Mouse (Mus musculus) adrenal gland, adult 2 months (tissue): Measurements from ENCODE around the gene Npas3. TPM values are rescaled to one million over a fixed set of nuclear protein-coding genes. Genes with fewer than 3 reads are reported as not detected.

Experiments
- DNase-seq: peaks from one replicate; pipeline ENCODE4 v3.0.0; 2021
- polyA plus RNA-seq: library from polyadenylated mRNA; depleted of rRNA; stranded (reverse); fragments of >200 nt; gene quantifications from 2 replicates; pipeline ENCODE4 v1.2.3, GENCODE M21; 2012
- total RNA-seq, 2 experiments: library from RNA; stranded (reverse); gene quantifications; 2 replicates each; pipeline ENCODE4 v1.2.3; 2021

Gene Npas3
- total and polyA plus RNA-seq, 3 experiments, result 0.98 to 4.4 (median 2.1) TPM

DNA sequence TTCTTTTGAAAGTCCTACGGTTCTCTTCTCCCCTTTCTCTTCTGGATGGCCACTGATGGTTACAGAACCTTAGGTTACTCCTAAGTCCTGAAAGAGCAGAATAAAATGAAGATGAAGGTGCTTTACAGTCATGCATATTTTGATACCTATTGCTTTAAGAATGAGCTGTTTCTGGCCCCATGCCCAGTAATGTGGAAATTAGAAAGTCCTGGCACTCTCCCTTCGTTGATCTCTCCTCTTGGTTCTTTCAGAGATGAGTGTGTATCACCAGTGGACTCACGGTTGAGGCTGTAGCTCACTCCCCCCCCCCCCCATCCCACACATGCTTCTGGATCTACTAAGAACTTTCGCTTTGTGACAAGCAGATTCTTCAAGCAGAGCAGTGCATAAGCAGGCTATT is 167.6 kb downstream of the Npas3 start:
- DNase-seq, result peak; percentile 21

DNA sequence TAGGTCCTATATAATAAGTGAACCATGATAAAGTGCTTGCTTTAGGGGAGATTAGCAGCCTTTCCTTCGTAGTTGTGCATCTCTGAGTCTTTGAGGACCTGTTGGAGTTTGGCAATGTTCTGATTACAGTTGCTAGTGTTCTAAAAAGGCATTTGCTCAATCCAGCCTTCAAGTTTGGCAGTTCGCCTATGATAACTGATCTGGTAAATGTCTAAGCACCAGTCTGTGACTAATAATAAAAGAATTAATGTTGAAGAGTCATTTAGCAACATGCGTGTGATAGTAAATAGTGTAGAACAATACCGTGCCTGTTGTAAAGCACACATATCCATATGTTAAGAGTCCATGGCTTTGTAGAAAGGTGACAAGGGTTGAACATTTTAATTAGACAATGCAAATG is 173.2 kb downstream of the Npas3 start:
- peak; percentile 19 for DNase-seq

DNA sequence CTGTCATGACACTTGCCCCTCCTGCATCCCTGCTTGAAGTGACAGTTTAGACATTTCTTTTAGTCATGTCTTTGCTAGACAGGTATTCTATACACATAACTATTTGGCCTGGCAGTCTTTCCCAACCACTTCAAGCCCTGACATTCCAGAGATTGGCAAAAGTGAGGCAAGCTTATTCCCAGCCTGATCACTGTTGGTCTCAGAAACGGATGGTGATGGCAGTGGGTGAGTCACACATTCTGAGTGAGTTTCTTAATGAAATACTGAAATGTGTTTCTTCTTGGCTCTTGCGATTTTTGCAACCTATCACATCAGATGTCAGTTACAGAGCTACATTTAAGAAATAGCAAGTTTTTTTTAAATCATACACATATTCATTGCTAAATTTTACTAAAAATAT is 175.2 kb downstream of the Npas3 start:
- no peak for DNase-seq

DNA sequence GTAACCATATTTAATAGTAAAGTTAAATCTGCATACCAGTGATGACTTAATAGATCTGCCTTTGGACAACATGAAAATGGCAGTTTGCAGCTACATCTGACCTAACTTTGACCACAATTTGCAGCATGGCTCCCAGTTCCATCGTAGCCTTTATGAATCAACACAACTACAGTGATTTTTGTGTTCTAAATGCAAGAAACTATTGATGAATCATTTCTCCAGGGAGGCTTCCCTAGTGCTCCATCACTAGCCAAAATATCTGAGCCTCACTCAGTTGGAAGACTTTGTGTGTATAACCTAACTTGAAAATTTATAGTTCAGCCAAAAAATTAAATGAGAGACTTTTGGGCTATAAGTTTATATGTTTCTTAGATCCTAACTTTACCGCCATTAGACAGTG is 177.5 kb downstream of the Npas3 start:
- DNase-seq, result no peak

DNA sequence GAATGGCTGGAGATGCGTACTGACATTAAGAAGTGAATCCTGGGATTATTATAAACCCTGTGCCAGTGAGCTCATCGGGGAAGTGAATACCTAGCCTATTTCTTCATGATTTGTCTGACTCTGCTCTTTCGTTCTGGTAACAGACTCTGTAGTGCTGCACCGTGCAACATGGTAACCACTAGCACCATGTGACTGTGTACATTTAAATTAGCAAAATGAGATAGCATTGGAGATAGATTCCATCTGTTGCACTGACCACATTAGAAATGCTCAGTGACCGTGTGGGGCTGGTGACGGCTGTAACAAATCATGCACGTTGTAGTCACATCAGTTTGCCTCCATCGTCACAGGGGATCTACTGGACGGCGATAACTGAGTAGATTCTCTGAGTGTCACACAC is 178.7 kb downstream of the Npas3 start:
- no peak for DNase-seq

DNA sequence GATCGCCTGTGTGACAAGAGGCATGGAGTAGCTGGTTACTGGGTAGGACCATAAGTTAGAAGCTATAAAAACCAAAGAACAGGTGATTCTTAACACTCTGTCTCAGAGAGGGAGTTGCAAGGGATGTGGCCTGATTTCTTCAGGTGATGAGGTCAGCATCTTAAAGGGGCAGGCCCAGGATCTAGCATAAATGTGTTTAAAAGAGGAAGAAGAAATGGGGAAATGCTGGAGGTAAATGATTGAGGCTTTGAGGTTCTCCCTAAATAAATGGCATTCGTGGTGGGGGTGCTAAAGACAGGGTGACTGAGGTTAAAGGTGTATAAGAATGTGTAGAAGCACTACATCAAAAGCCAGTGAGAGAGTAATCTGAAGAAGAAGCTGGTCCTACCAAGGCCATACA is 193.6 kb downstream of the Npas3 start:
- no peak for DNase-seq

DNA sequence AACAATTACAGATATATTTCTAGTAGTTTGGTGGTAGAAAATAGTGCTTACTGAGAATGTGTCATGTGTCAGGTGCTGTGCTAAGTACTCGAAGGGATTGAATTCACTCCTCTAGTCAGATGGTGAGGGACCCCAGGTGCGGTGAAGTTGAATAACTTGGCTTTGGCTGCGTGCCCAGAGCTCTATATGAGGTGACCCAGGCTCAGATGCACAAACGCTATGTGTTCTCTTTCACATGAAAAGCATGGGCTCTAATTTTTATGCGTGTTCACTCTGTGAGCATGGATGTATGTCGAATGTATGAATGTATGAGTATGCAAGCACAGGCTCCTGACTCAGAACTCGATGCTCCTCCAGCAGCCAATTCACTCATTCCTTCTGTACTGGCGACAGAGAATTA is 199.0 kb downstream of the Npas3 start:
- no peak for DNase-seq

DNA sequence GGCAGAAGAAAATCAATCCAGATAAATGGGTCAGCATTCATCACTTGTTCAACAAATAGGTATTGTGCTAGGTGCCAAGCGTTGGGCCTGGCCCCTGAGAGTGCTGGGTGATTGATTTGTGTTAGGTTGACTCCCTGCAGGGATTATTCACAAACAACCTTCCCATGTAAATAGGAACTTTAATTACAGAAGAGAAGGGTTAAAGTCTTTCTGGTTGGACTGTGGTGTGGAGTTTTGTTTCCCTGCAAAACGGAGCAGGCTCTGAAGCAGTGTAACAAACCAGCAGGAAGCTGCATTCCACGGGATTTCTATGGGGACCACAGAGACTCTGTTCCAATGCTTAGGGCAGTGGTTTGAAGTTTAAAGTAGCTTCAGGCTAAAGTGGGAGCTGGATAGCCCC is 199.6 kb downstream of the Npas3 start:
- no peak for DNase-seq

DNA sequence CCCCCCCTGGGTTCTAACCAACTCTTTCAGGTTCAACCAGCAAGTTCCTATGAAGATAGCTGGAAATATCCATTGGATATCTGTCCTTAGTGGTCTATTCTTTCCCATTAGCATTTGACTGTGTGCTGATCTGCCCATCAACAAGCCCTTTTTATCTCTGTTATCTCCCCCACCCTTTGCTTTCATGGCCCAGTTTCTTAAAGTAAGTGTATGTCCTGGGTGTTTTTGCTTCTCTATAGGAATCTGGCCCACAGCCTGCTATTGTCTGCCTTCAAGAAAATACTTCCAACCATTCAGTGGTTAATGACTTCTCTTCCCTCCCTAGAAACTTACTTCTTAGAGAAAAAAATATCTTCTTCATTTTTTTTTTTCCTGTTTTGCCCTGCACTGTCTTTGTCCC is 219.1 kb downstream of the Npas3 start:
- DNase-seq, result no peak

DNA sequence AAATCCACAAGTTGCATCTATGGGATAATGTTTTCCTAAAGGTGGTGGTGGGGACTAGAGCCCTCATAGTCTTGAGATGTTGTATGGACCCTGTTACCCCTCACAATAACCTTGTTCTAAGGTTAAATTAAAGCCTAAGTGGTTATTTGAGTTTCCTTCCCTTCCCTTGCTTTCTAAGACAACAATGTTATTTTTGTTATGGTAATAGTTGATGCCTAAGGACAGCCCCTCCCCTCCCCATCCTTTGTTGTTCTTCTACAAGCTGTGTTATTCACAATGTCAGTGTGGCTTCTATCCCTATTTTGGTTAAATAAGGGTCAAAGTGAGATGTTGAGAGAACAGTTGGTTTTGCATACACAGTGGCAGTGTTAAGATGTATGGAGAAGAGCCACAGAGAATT is 226.0 kb downstream of the Npas3 start:
- no peak for DNase-seq

DNA sequence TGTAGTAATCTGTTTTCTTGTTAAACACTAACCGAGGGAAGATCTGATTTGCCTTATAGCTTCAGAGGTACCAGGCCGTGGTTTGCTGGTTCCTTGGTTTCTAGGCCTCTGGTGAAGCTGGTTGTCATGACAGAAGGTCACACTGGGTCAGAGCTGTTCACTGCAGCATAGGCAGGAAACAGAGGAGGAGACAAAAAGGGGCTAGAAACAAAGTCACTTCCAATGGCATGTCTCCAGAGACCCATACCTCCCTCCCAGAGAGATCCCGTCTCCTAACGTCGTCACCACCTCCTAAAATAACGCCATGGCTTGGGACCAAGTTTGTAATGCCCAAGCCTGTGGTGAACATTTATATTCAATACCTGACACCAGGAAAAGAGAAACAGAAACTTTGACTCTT is 236.4 kb downstream of the Npas3 start:
- no peak for DNase-seq

DNA sequence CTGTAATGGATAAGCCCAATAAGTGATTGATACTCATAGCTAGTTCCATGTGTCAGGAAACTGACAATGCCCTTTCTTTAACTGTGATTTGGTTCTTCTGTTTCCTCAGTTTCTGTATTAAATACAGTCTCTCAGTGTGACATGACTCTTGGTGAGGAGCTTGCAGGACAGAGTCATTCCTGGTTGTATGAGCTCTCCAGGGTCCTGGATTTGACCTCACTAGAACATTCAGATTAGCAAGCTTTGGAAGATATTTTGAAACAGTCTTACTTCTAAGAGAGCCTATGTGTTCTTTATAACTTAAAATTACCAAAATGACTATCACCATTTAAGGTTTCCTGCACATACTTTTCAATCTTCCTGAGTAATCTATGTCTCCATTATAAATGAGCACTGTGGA is 247.9 kb downstream of the Npas3 start:
- no peak for DNase-seq

DNA sequence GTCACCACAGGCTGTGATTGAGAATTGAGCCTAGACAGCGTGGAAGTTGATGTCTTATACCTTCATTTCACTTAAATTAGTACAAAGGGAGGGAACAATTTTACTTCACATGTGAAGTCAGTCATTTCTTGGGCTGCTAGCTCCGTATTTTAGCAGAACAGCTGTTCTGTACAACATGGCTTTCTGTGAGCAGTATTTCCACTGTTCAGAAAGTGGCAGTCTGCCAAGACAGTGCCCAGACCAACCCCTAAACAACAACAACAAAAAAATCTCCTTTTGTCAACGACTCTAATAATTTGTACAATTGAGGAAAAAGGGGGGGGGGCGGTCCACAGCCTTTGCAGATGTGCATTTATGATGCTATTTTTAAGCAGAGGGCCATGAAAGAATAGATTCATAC is 266.4 kb downstream of the Npas3 start:
- no peak for DNase-seq

DNA sequence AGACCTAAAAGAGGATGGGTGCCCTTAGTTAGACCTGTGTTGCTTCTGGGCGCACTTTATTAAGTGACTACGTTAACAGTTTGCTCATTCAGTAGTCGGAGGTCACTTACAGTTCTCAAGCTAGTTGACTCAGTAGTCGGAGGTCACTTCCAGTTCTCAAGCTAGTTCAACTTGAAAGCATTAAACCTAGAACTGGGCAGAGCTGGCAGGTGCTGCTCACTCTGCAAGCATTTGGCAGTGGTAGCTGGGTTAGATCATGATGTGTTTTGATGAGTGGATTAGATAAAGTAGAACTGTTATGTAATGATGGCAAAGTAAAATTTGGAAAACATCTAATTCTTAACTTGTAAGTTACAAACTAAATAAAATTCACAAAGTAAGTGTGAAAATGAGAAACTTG is 271.1 kb downstream of the Npas3 start:
- DNase-seq, result peak; percentile 26

DNA sequence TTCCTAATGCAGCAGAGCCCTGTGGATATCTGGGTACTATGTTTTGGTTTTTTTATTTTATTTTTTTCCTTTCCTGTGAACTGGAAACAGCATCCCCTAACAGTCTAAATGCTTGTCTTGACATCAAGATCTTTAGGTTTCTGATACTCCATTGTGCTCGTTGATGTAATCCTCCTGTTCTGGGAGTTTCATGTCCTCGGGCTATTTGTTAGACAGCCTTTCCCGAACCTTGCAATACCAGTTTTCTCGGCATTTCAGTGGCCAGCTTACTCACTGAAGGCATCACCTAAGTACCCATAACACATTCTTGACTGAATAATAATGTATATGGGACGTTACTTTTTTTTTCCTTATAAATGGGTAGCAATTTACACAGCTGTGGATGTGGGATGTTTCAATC is 274.2 kb downstream of the Npas3 start:
- DNase-seq, result no peak

DNA sequence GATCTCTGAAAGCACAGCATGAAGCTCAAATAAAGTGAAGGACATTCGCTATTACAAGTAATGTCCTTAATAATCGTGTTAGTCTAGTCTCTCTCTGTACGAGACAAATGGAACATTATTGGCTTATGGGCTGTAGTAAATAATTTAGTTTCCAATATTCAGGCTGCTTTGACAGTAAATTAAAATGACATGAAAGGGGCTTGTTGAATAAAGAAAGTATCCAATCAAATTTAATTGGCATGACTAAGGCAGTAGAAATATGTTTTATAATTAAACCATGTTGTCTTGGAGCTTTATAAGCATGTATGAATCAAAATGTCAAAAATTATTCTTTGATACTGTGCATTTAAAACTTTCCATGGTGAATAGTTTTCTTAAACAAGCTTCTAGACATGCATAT is 278.6 kb downstream of the Npas3 start:
- no peak for DNase-seq

DNA sequence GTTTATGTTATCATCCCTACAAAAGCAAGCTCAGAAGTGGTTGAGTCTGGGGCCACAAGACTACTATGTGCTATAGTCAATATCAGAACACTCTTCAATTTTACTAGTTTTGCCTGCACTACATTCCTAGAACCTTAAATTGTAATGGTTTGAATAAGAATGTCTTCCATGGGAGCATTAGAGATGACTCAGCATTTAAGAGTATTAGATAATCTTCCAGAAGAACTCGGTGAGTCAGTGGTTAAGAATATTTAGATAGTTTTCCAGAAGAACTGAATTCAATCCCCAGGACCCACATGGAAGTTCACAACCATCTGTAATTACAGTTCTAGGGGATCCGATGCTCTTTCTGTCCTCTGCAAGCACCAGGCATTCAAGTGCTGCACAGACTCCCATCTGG is 280.9 kb downstream of the Npas3 start:
- no peak for DNase-seq

DNA sequence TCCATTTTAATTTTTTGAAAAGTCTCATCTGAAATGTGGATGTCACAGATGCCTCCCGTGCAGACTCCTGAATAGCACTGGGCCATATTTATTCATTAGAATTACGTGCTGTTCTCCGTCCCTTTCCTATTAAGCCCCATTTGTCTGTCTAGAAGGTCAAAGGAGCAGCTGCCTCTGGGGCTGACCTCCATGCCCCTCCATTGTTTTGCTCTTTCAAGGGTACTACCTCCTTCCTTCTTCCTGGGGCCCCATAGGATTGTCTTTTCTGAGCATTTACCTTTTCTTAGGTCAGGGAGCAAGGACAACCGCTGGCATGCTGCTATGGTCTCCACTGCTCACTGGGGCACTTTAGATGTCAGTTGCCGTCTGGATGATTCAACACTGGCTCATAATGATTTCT is 288.3 kb downstream of the Npas3 start:
- peak; percentile 5 for DNase-seq

DNA sequence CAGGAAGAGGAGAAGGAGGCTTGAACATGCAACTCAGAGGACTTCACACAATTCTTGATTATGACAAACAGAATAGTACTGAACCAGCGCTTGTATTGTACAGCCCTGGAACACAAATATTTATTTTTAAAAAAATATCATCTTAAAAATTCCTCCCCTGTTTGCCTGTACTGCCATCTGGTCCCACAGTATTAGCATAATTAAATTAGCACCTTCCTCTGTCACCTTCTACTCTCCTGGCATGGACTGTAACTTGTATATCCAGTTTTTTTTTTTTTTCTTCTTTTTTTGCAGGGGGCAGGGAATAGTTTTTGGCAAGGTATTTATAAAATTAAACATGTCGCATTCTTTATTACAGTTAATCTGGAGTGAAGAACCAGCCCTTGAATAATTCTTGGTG is 307.9 kb downstream of the Npas3 start:
- DNase-seq, result no peak

DNA sequence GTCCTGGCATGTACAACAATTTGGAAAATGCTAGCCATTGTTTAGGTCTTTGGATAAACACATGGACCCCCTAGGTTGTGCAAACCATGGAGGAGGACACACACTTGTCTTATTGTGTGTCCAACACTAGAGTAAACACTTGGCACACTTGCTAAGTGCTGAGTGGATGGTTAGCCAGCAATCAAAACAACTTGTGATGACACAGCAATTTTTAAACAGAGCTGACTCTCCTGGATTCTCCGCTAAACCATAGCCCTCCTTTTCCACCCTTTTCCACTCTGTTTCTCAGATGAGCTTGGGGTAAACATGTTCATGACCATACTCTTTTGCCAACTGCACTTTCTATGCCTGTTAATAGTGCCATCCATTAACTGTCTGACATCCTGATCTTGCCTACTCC is 309.8 kb downstream of the Npas3 start:
- no peak for DNase-seq

DNA sequence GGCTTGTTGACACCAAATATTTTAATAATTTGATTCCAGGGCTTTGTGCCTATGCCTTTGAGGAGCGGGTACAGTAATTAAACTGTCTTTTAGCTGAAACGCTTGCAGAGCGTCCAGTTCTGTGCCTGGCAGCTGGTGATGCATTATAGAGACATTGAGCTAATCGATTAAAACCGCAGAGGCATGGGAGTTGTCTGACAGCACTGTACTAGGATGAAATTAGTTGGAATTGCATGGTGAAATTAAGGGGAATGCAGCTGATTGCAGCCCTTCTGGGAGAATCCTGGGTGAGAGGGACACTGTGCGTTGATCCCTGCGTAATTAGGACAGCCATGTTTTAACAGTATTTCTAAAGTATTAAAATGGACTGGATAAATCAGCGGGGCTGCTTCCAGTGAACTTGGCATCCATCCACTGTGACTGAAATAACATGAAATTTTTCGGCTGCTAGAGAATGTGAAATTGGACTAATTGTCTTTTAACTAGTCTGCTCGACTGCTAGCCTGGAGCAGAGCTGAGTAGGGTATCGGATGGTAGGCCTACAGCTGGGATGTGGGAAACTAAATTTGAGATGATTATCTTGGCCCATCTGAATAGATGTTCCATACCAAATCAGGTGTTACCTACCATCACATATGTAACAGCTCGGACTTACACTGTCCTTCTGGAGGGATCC is 318.4 kb downstream of the Npas3 start:
- no peak for DNase-seq

DNA sequence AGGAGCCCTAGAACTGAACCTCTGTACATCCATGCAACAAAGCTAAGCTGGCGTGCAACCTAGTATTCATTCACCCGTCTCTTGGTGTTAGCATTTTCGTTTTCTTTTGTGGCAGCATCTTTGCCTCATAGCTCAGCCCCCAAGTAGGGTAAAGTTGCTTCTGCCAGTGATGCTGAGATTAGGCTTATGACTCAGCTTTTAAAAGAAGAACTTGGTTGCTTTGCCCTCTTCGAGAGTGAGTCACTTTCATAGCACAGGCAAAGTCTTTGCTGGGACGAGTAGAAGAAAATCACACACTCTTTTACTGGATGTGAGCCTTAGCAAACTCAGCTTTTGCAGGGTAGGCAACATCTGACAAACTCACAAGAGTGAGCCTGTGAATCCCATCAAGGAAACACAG is 332.7 kb downstream of the Npas3 start:
- DNase-seq, result no peak

DNA sequence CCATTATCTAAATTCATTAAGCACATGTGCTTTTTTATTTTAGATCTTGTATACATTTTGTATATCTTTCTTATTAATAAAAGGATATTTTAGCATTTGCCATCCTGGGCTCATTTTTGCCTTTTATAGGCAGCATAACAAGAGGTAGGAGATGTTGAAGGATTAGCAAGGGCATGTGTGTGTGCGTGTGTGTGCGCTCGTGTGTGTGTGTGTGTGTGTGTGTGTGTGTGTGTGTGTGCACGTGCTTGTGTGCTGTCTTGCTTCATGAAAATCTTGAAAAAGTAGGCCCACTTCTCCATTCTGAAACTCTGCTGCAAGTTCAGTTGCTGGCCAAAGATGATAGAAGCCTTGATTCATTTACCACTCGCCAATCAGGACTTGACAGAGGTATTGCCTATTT is 338.8 kb downstream of the Npas3 start:
- DNase-seq, result no peak

DNA sequence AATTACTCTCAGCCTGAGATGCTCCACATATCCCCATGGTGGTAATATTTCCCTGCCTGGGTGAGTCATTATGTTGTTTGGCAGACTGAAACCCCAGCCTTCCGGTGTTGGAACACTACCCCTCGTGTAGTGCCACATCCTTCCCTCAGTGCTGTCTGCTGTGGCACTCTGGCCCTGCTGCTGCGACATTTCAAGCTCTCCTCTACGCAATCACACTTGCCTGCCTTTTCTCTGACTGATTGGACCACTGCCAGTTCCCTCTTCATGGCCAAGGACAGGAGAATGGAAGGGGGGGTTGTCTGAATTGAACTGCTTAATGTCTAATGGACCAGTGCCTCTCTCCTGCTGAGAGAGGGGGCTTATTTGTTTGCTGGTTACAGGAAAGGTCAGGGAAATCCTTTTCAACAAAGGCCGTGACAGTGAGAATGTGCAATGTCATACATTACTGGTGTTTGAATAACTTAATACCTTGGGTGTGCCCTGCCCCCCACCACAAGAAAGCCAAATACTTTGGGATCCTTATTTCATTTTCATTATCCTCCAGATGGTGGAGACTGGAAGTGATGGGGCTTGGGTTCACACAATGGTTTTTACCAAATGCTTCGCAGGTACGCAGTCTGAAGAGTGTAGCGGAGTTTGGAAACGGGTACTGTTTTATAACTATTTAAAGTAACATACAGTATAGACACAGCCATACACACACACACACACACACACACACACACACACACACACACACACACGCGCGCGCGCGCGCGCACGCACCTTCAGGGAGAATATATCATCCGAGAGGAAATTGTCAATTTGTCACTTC is 339.4 kb downstream of the Npas3 start:
- peak; percentile 62 for DNase-seq
